Mouse (Mus musculus) heart, embryonic 10.5 days (tissue): ENCODE results near the gene Cyp26a1. TPM values are rescaled to one million over a fixed set of nuclear protein-coding genes. Genes with fewer than 3 reads are reported as not detected.

Source experiments
- DNase-seq: peaks from one replicate; pipeline ENCODE4 v3.0.0-alpha.2; 2017; ENCODE audit warnings: low spot score
- H3K27ac ChIP-seq: fragments of 300-500 bp; sonication (generic); 2 replicates; pipeline ENCODE4 v1.5.1; 2016; ENCODE audit warnings: mild to moderate bottlenecking
- H3K27me3 ChIP-seq: fragments of 300-500 bp; sonication (generic); 2 replicates; pipeline ENCODE4 v1.6.1; 2016; ENCODE audit warnings: mild to moderate bottlenecking; ENCODE audit not compliant: poor library complexity, insufficient read depth, severe bottlenecking
- H3K36me3 ChIP-seq: fragments of 300-500 bp; sonication (generic); 2 replicates; pipeline ENCODE4 v1.6.1; 2016; ENCODE audit warnings: mild to moderate bottlenecking, moderate library complexity
- H3K4me1 ChIP-seq: fragments of 300-500 bp; sonication (generic); 2 replicates; pipeline ENCODE4 v1.6.1; 2016; ENCODE audit warnings: mild to moderate bottlenecking
- H3K4me3 ChIP-seq: fragments of 300-500 bp; sonication (generic); 2 replicates; pipeline ENCODE4 v1.5.1; 2016; ENCODE audit warnings: mild to moderate bottlenecking, moderate library complexity
- H3K9me3 ChIP-seq: fragments of 300-500 bp; sonication (generic); 2 replicates; pipeline ENCODE4 v1.6.1; 2016; ENCODE audit warnings: mild to moderate bottlenecking, moderate library complexity
- WGBS: fragments of 180-500 bp; shearing (Covaris S2); methylation state at CpG from one replicate; pipeline ENCODE4 v1.1.7; 2016; 5-methylcytosine and 5-hydroxymethylcytosine counted together
- polyA plus RNA-seq: library from polyadenylated mRNA; unstranded; fragments of >200 nt; fragmentation: Nextera tagmentation; extraction: Ambion mirVana; gene quantifications from 2 replicates; pipeline ENCODE4 v1.2.1, GENCODE M21; 2016

Cyp26a1 gene
- polyA plus RNA-seq, 1 experiment from 2014 or later: 3.4 TPM

DNA sequence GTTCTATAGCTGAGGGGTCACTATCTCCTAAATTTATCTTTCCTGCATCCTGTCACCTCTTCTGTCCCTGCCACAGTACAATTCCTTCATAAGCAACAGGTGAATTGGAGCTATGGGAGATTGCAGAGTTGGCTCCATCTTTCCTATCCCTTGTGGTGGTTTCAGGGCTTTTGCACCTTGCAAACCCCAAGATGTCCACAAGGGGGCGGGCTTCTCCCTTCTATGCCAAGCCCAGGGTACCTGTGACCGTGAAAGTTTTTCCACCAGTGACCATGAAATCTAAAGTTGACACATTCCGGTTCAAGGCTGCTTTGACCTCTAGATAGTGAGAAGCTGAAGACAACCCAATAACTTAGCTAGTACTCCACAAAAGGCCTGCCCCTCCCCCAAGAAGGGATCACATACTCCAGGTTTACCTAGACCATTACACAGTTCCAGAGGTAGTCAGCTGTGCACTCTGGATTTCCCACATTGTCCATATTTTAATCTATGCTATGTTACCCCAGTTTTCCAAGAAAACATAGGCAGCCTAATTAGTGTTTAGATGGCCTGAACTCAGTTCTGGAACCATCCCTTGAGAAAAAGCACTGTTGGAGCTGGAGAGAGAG lies 6.4 kb downstream of the Cyp26a1 start:
- no peaks in the 10 kb centered on the region for H3K9me3 ChIP-seq

DNA sequence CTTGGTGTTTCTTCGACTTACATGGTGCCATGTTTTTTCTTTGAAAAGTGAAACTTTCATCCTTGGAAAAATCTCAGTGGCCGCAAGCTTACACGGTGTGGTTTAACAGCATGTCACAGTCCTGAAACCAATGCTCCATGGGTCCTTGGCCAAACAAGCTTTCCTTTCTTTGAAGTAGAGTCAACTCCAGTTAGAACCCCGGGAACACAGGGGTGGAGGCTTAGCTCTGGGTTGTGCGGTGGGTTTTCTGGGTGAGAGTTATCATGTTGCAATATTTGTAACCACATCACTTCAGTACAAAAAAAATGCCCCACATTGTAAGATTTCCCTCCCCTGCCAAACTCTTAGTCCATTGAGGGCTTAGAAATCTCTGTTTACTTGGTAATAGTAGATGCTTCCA lies 8.1 kb downstream of the Cyp26a1 start:
- no peak for DNase-seq
- Histone ChIP-seq H3K9me3 (no peaks in the 10 kb centered on the region), H3K27ac (no peak overlapping the region), H3K4me1 (0 out of 2 replicates have a peak, but pooled peaks cover 6% of the 10 kb centered on the region), H3K36me3 (no peaks in the 10 kb centered on the region), H3K4me3 (no peak overlapping the region), H3K27me3 (peaks cover 41% of the 10 kb centered on the region)
- 83% methylated on average over 5 of the region's 5 CpGs for WGBS

More for the DNA sequence above, 6.4 kb downstream of the Cyp26a1 start:
- 9% methylated on average over 3 of the region's 3 CpGs for WGBS
- no peak overlapping the region for H3K27ac ChIP-seq
- H3K36me3 ChIP-seq: no peaks in the 10 kb centered on the region
- H3K27me3 ChIP-seq: peaks cover 58% of the 10 kb centered on the region
- H3K4me1 ChIP-seq: peaks cover 9% of the 10 kb centered on the region
- no peak overlapping the region for H3K4me3 ChIP-seq
- no peak for DNase-seq

DNA sequence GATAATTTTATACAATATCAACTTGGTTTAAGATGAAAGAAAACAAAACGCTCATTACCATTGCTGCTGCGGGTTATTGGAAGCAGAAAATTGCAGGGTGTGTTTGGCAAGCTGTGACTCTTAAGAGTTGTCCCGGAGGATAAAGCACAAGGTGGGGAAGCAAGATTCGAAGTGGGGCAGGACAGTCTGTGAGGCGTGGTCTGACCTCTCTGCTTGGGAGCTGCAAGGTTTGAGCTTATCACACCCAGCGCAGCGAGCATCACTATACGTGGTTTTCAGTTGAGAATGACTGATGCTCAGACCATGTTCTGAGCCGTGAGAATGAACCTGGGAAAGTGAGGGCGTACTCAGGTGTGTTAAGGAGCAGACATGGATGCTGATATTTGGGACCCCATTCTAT lies 17.1 kb downstream of the Cyp26a1 start:
- DNase-seq: no peak
- WGBS: 58% methylated on average over 10 of the region's 10 CpGs

DNA sequence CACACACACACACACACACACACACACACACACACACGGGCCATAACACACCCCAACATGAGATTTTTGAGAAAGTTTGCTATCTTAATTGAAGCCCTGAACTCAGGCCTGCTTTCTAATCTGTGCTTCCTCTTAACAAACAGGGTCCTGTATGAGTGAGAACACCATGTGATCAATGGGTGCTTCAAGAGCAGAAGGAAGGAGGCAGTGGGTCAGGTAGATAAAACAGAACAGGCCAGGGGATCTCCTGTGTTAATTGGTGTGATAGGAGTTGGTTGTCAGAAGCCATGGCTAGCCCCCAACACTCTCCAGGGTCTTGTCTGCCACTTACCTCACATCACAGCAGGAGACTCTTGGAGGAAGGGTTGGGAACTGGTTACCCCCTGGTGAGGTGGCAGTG lies 18.4 kb downstream of the Cyp26a1 start:
- Histone ChIP-seq H3K36me3 (no peaks in the 10 kb centered on the region), H3K27ac (no peak overlapping the region), H3K4me3 (no peak overlapping the region), H3K9me3 (no peaks in the 10 kb centered on the region), H3K4me1 (peaks cover 7% of the 10 kb centered on the region), H3K27me3 (no peaks in the 10 kb centered on the region)
- 45% methylated on average over 1 of the region's 1 CpGs for WGBS
- DNase-seq: no peak

More for the DNA sequence above, 17.1 kb downstream of the Cyp26a1 start:
- H3K27ac ChIP-seq: no peak overlapping the region
- H3K4me3 ChIP-seq: no peak overlapping the region
- peaks cover 7% of the 10 kb centered on the region for H3K4me1 ChIP-seq
- no peaks in the 10 kb centered on the region for H3K27me3 ChIP-seq
- no peaks in the 10 kb centered on the region for H3K9me3 ChIP-seq
- H3K36me3 ChIP-seq: no peaks in the 10 kb centered on the region

DNA sequence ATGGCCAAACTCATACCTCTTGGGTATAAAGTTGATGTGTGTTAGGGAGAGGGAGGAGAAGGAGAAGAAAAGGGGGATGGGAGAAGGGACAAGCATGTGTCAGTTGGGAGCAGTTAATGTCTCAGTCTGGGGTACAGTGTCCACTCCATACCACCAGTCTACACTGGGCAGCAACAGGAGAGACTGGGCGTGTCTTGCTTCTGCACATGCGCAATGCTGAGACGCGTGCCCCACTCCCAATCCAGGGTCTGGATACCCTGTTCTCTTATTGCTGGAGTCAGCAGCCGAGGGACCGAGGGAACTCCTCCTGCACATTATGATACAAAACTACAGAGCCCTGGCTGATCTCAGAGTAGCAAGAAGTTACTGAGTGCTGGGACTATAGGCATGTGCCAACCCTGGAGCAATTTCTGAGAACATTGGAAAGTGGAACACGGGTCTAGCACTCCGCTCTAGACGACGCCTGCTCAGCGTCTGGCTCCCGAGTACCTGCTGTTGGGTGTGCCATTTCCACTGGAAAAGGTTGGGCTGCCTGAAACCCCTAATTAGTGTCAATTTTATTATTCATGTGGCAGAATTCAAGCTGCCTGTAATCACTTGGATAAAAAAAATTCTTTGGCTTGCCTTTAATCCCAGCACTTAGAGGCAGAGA lies 19.1 kb downstream of the Cyp26a1 start:
- 83% methylated on average over 12 of the region's 12 CpGs for WGBS
- Histone ChIP-seq H3K4me3 (no peak overlapping the region), H3K4me1 (peaks cover 7% of the 10 kb centered on the region), H3K9me3 (no peaks in the 10 kb centered on the region), H3K36me3 (no peaks in the 10 kb centered on the region), H3K27me3 (no peaks in the 10 kb centered on the region), H3K27ac (no peak overlapping the region)
- DNase-seq: no peak

DNA sequence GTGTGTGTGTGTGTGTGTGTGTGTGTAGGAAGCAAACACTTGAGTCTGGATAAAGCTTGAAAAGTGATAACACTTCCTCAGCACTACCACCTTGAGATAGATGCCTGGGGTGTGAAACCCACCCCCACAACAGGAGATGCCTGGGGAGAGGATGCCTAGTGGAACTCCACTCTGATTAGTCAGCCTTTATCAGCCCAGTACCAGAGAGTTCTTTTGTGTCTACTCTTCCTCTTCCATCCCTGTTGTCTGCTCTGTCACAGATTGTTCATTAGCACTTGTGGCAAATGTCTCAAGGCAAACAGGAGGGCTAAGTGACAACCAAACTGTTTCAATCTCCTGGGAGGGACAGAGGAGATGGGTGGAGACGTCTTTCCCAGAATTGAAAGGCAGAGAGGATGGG lies 21.6 kb downstream of the Cyp26a1 start:
- no peaks in the 10 kb centered on the region for H3K27me3 ChIP-seq
- H3K4me3 ChIP-seq: no peak overlapping the region
- H3K9me3 ChIP-seq: no peaks in the 10 kb centered on the region
- H3K4me1 ChIP-seq: peaks cover 7% of the 10 kb centered on the region
- no peak overlapping the region for H3K27ac ChIP-seq
- no peak for DNase-seq
- no peaks in the 10 kb centered on the region for H3K36me3 ChIP-seq
- WGBS: 3% methylated on average over 1 of the region's 1 CpGs

DNA sequence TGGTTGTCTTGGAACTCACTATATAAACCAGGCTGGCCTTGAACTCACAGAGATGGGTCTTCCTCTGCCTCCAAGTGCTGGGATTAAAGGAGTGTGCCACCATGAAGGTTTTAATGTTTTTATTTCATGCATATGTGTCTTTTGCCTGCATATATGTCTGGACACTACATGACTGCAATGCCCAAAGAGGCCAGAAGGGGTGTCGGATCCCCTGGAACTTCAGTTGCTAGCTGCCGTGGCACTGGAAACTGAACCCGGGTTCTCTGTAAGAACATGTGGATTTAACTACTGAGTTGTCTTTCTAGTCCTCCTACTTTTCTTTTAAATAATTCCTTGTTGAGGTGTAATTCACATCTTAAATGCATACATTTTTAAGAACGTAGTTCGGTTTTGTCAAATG lies 27.0 kb downstream of the Cyp26a1 start:
- Histone ChIP-seq H3K27ac (no peak overlapping the region), H3K36me3 (no peaks in the 10 kb centered on the region), H3K27me3 (no peaks in the 10 kb centered on the region), H3K4me1 (no peaks in the 10 kb centered on the region), H3K9me3 (no peaks in the 10 kb centered on the region), H3K4me3 (no peak overlapping the region)
- 94% methylated on average over 5 of the region's 5 CpGs for WGBS
- no peak for DNase-seq

DNA sequence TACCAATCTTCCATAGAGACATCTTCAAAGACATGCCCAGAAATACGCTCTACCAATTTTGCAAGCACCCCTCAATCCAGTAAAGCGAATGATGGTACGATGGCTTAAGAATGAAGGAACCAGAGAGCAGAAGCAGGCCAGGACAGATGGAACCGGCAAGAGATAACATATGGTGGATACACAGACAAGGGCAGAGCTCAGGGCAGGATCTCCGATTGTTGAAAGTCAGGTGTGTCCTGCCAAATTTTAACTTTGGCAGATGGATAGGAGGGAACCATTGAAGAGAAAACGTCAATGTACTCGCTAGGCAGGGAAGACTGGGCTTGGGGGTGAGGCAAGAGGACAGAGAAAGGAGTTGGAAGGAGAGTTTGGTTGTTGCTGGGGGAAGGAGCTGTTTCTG lies 29.0 kb downstream of the Cyp26a1 start:
- 83% methylated on average over 7 of the region's 7 CpGs for WGBS
- no peak overlapping the region for H3K4me3 ChIP-seq
- no peak for DNase-seq
- H3K4me1 ChIP-seq: no peaks in the 10 kb centered on the region
- H3K27ac ChIP-seq: no peak overlapping the region
- no peaks in the 10 kb centered on the region for H3K36me3 ChIP-seq
- H3K27me3 ChIP-seq: no peaks in the 10 kb centered on the region
- no peaks in the 10 kb centered on the region for H3K9me3 ChIP-seq

DNA sequence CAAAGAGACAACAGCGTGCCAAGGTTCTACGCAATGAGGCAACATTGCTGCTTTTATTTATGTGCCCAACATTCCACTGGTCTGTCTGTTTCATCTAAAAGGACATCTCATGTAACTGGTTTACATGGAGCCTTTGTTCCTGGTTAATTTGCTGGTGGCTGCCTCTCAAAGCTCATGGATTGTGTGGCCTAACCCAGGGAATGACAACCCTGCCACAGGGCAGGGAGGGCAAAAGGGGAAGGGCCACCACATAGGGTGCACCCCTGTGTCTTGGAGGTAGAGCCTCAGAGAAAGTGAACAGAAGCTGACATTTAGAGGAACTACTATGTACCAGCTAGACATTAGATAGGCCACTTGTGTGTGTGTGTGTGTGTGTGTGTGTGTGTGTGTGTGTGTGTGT lies 29.8 kb downstream of the Cyp26a1 start:
- WGBS: 96% methylated on average over 2 of the region's 2 CpGs
- Histone ChIP-seq H3K27me3 (no peaks in the 10 kb centered on the region), H3K4me1 (no peaks in the 10 kb centered on the region), H3K9me3 (no peaks in the 10 kb centered on the region), H3K36me3 (no peaks in the 10 kb centered on the region), H3K4me3 (no peak overlapping the region), H3K27ac (no peak overlapping the region)
- DNase-seq: peak; percentile 57

DNA sequence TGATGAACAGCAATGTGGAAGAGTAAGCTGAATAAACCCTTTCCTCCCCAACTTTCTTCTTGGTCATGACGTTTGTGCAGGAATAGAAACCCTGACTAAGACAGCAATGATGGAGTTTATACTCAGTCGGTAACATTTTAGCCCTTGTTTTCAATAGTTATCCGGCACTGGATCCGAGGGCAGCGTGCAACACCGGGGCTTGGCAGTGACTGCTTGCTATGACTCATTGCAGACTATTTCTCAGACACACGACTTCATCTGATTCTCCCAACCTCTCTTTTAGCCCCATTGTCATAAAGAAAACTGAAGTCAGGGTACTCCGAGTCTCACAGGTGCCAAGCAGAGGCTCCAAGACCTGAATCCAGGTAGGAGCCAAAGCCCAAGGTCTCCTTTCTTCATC lies 37.8 kb downstream of the Cyp26a1 start:
- Histone ChIP-seq H3K4me1 (no peaks in the 10 kb centered on the region; the same call in 1 of the 2 replicates), H3K36me3 (no peaks in the 10 kb centered on the region), H3K27ac (no peak overlapping the region), H3K9me3 (no peaks in the 10 kb centered on the region), H3K27me3 (no peaks in the 10 kb centered on the region), H3K4me3 (no peak overlapping the region)
- DNase-seq: no peak
- 83% methylated on average over 8 of the region's 8 CpGs for WGBS

DNA sequence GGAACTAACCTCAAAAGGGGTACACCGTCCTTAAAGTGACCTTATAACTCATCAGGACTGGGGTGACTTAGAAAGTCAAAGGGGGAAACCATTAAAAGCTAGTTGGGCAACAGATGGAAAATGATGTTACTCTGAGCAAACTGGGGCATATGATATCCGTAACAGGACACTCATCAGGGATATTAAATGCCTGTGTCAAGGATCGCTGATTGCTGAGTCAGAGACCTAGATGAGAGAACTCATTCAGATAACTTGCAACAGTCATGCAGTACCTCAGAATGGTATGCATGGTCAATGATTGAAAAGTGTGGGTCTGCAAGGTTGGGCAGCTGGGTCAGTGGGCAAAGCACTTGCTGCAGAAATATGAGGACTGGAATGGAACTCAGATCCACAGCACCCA lies 41.0 kb downstream of the Cyp26a1 start:
- DNase-seq: no peak
- H3K27me3 ChIP-seq: no peaks in the 10 kb centered on the region
- no peaks in the 10 kb centered on the region for H3K36me3 ChIP-seq
- 82% methylated on average over 3 of the region's 3 CpGs for WGBS
- no peak overlapping the region for H3K27ac ChIP-seq
- no peaks in the 10 kb centered on the region for H3K9me3 ChIP-seq
- no peak overlapping the region for H3K4me3 ChIP-seq
- no peaks in the 10 kb centered on the region; the same call in 1 of the 2 replicates for H3K4me1 ChIP-seq

DNA sequence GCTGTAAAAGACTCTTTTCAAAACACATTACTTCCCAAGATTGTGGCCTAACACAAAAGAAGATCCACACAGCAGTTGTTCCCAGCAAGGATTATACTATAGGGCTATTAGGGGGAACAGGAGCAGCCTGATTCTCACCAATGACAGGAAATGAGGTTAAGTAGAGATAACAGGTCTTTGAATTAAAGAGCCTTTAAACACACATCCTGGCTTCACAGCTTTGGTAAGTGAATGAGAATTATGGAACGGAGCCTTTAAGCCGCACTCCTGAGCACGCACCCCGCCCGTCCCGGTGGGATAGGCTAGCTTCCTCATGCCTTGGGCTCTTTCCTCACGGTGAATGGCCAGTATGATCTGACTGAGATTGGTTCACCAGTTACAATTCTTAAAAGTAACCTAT lies 42.4 kb downstream of the Cyp26a1 start:
- no peaks in the 10 kb centered on the region for H3K36me3 ChIP-seq
- H3K9me3 ChIP-seq: no peaks in the 10 kb centered on the region
- DNase-seq: no peak
- H3K4me3 ChIP-seq: no peak overlapping the region
- WGBS: 46% methylated on average over 7 of the region's 7 CpGs
- H3K4me1 ChIP-seq: no peaks in the 10 kb centered on the region; the same call in 1 of the 2 replicates
- H3K27ac ChIP-seq: no peak overlapping the region
- no peaks in the 10 kb centered on the region for H3K27me3 ChIP-seq
